Mouse (Mus musculus): ENCODE results near the gene Ankrd27.
"Not testable (repeated sequence)": the region's sequence is repeated elsewhere in the genome, so short reads cannot be mapped to it uniquely, and the experiment has no call there.

The Ankrd27 gene

DNA sequence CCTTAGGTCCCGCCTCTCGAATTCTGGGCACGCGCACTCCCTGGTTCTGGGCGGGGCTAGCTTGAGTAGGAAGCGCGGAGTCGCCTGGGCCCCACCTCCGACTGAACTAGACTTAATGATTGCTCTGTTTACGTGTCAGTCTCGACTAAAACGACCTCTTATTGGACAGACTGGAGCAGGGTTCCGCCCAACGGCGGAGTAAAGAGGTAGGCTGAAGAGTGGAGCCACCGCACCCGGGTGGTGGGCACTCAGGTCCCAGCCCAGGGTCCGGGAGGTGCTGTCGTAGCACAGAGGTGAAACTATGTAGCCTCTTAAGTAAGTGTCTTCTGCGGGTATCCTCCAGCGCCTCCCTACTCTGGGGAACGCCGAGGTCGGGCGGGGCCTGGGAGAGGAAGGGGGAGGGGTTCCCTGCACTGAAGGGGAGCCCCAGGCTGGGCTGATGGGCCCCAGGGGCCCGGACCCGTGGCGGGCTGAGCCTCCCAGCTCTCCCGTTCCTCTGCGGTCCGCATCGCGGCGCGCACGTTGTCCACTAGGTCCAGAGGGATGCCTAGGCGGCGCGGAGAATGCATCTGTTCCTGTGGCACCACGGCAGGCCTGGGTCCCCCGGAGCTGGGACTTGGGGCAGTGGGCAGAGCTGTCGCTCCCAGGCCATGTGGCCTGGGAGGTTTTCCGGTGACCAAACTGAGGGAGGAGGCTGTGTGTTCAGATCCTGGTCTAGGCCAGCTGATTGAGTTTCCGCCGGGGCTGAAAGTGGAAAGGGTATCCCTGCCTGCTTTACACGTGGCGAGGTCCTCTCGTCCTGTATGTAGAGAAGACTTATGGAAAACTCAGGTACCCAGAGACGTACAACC is at the start of gene Ankrd27:
Gene Ankrd27, plus strand, starts transcription at position 190 of the 851 bp plus-strand sequence.
- DNase-seq (ENCODE audit: low spot score): peak; percentile 96

- no peak for DNase-seq (ENCODE audit: low spot score)
Measured at GRCm38 (mm10) chr7:35537562-35537961, 48.5 kb upstream of the Ankrd27 start, which contains the start of gene Tdrd12. Tdrd12 (minus strand) TSS chr7:35537745.

GRCm38 (mm10) chr7:35545881-35546280 is 40.2 kb upstream of the Ankrd27 start:
- peak; percentile 50 for DNase-seq (ENCODE audit: low spot score)

DNA sequence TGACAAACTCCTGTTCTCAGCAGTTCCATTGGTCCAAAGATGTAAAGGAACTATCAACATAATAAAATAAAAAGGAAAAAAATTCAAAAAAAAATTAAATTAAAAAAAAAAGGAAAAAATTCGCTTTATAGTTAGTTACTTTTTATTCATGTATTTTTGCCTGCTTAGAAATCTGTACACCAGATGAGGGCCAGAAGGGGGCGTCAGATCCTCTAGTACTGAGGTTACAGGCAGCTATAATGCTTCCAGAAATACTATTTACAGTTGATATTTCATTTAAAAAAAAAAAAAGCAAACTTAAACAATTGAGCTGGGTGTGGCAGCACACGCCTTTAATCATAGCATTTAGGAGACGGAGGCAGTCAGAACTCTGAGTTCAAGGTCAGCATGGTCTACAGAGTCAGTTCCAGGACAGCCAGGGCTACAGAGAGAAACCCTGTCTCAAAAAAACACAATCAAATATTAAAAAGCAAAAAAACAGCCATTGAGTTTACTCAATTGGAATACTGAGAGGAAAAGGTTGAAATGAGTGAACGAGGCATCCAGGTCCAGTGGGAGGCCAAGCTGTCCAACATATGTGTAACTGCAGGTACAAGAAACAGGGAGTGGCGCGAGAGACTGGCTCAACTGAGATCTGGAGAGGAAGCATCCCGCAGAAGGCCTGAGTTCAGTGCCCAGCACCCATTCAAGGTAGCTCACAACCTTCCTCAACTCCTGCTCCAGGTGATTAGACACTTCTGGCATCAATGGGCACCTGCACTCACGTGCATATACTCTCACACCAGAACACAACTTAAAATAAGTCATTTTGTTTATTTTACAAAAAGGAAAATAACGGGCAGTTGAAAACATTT is 32.1 kb upstream of the Ankrd27 start:
- DNase-seq (ENCODE audit: low spot score): peak; percentile 32

- peak; percentile 52 for DNase-seq (ENCODE audit: low spot score)
Measured at GRCm38 (mm10) chr7:35554605-35555175, 31.4 kb upstream of the Ankrd27 start.

GRCm38 (mm10) chr7:35555224-35556204 is 30.5 kb upstream of the Ankrd27 start:
- peak; percentile 93 for DNase-seq (ENCODE audit: low spot score)

- DNase-seq (ENCODE audit: low spot score): no peak
Measured at GRCm38 (mm10) chr7:35556205-35556603, 29.8 kb upstream of the Ankrd27 start, which contains the start of gene Nudt19. Nudt19 (minus strand) TSS chr7:35556304.

DNA sequence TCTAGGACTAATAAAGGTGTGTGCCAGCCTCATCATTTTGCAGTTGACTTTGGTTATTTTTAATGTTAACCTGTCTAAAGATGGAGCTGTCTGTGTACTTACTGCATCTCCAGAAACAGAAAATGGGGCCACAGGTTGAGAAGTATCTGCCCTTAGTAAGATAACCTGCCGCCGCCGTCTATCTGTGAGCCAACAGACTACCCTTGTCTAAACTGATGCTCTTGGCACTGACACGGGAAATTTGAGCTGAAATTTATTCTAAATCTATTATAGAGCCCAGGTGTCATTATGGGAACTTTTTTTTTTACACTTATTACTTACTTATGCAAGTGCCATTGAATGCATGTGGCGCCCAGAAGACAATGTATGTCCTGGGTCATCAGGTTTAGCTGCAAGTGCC is 29.1 kb upstream of the Ankrd27 start:
- DNase-seq (ENCODE audit: low spot score): no peak

DNA sequence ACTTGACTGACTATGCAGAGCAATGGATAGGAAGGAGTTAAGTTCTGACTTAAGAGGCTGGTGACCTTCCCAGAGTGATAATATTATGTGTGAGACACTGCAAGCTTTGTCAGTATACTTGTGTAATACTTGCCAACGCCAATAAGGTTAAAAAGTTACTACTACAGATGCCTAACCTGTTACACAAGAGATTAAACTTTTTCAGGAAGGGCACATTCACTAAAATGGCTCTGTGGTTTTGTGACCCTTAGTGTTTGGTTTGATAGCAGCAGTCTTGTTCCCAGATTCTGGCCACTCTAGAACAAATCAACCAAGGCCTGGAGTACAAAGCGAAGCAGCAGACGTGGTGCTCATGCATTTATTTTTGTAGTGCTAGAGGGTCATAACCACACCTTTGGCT is 28.5 kb upstream of the Ankrd27 start:
- no peak for DNase-seq (ENCODE audit: low spot score)

DNA sequence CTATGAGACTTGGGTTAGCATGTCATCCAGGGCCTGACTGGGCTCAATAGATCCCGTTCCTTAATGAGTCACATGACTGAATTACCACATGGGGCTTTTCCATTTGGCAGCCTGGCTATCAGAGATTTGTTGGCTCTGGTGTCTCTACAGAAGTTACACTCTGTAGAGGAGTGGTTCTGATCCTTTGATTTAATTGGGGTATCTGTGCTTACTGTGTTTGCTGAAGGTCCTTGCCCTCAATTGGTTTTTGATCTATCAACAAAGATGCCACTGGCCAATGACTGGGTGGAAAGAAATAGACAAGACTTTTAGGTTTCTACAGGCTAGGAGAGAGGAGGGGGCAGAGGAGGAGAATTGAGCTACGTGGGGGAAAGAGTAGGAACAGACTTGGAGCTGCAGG is 27.4 kb upstream of the Ankrd27 start:
- no peak for DNase-seq (ENCODE audit: low spot score)

GRCm38 (mm10) chr7:35559838-35560237 is 26.2 kb upstream of the Ankrd27 start:
- DNase-seq (ENCODE audit: low spot score): no peak

GRCm38 (mm10) chr7:35563071-35563470 is 23.0 kb upstream of the Ankrd27 start:
- no peak for DNase-seq (ENCODE audit: low spot score)

GRCm38 (mm10) chr7:35564067-35564865 is 21.8 kb upstream of the Ankrd27 start:
- DNase-seq (ENCODE audit: low spot score): no peak

DNA sequence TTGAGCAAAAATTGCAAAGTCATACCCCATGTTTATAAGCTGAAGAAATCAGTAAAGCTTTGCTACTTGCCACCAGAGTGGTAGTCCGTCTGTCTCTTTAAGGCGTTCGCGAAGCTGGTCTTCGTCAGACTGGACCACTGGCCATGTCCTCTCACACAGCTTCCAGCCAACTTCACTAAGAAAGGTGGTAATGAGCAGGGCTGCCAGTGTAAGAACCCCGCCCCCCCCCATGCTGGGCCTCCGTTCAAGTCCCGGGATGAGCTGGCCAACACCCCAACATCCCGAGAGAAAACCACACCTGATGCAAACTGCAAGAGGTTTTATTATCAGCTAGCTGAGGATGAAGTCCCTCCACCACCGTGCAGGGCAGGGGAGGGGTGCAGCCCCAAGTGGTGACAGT is 21.2 kb upstream of the Ankrd27 start:
- not testable (repeated sequence) for DNase-seq (ENCODE audit: low spot score)

- not testable (repeated sequence) for DNase-seq (ENCODE audit: low spot score)
Measured at GRCm38 (mm10) chr7:35565965-35566364, 20.1 kb upstream of the Ankrd27 start.

GRCm38 (mm10) chr7:35569724-35570123 is 16.3 kb upstream of the Ankrd27 start:
- not testable (repeated sequence) for DNase-seq (ENCODE audit: low spot score)

DNA sequence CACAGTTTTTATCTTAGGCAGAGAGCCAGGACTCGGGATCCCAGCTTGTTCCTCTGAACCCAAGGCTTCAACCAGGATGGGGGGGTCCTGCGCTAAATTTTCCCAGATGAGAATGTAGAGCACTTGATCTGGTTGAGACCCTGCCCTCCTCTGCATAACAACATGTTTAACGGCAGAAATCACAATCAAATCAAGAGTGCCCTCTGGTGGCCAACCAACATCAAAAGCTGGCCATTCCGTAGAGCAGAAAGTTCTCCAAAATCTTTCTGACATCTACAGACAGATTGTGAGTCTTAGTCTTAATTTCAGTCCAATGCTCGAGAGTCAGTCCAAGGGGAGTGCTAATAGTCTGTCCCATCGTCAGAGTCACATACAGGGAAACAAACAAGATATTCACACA is 15.2 kb upstream of the Ankrd27 start:
- not testable (repeated sequence) for DNase-seq (ENCODE audit: low spot score)

DNA sequence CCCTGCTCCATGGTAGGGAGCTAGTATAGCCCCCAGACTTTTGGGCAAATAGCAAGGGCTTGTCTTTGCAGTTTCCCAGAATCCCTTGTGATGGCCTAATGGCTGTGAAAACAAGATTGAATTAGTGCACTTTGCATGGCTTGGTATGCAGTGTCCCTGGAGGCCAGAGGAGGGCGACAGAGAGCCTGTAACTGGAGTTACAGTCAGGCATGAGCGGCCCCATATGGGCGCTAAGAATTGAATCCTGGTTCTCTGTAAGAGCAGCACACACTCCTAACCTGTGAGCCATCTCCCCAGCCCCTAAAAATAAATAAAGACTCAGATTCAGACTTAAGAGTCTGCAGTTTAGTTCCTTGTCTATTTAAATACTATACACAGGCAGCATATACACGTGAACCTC is 6.2 kb upstream of the Ankrd27 start:
- peak; percentile 52 for DNase-seq (ENCODE audit: low spot score)

DNA sequence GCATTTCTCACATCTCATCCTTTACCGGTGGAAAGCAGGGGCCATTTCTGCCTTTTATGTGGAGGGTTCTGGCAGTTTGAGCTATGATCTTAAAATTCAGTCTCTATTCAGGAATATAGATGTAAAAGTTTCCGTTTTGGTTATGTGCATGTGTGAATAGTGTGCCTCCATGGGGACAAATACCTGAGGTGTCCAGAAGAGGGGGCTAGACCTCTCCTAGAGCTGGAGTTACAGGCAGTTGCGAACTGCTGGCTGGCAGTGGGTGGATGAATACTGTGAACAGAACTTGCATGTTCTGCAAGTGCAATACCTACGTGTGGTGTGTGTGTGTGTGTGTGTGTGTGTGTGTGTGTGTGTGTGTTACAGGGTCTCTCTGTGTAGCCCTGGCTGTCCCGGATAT is 3.3 kb upstream of the Ankrd27 start:
- DNase-seq (ENCODE audit: low spot score): no peak

- no peak for DNase-seq (ENCODE audit: low spot score)
Measured at GRCm38 (mm10) chr7:35583476-35584025, 2.5 kb upstream of the Ankrd27 start.
